Mouse (Mus musculus) small intestine, adult 2 months (tissue): ENCODE results near the gene Nqo2. TPM values are rescaled to one million over a fixed set of nuclear protein-coding genes. Genes with fewer than 3 reads are reported as not detected.
"Not testable (repeated sequence)": the region's sequence is repeated elsewhere in the genome, so short reads cannot be mapped to it uniquely, and the experiment has no call there.

Source experiments
- H3K27ac ChIP-seq: fragments of 200-500 bp; 2 replicates; pipeline ENCODE4 v1.5.1; 2012; ENCODE audit warnings: low read depth, low read length, control low read depth, inconsistent platforms; ENCODE audit not compliant: insufficient read depth
- H3K27me3 ChIP-seq: fragments of 200-500 bp; 2 replicates; pipeline ENCODE4 v1.6.1; 2012; ENCODE audit warnings: mild to moderate bottlenecking, moderate library complexity, low read length, inconsistent platforms; ENCODE audit not compliant: control insufficient read depth, insufficient read depth
- H3K36me3 ChIP-seq: fragments of 200-500 bp; 2 replicates; pipeline ENCODE4 v1.6.1; 2012; ENCODE audit warnings: mild to moderate bottlenecking, low read length, control low read depth, inconsistent platforms; ENCODE audit not compliant: control insufficient read depth, insufficient read depth
- H3K4me1 ChIP-seq: fragments of 200-500 bp; 2 replicates; pipeline ENCODE4 v1.6.1; 2012; ENCODE audit warnings: low read length, inconsistent platforms, mixed read lengths; ENCODE audit not compliant: control insufficient read depth, insufficient read depth, insufficient read length
- H3K4me3 ChIP-seq: fragments of 200-500 bp; 2 replicates; pipeline ENCODE4 v1.5.1; 2012; ENCODE audit warnings: low read depth, mild to moderate bottlenecking, control low read depth, inconsistent platforms, low read length, moderate library complexity
- CTCF ChIP-seq: fragments of 200-500 bp; IDR thresholded peaks from 2 replicates; pipeline ENCODE4 v1.5.1; 2012; ENCODE audit warnings: low read depth, mild to moderate bottlenecking, control low read depth, inconsistent platforms, low read length, moderate library complexity, mixed read lengths; ENCODE audit not compliant: insufficient replicate concordance, insufficient read length; ENCODE audit errors: extremely low read depth
- POLR2A ChIP-seq: fragments of 200-500 bp; IDR thresholded peaks from 2 replicates; pipeline ENCODE4 v1.6.1; 2012; ENCODE audit warnings: low read depth, mild to moderate bottlenecking, control low read depth, inconsistent platforms, low read length, moderate library complexity
- WGBS: fragments of 180-500 bp; shearing (Covaris S2); methylation state at CpG from one replicate; pipeline ENCODE4 v1.1.7; 2018; 5-methylcytosine and 5-hydroxymethylcytosine counted together
- polyA plus RNA-seq: library from polyadenylated mRNA; depleted of rRNA; stranded (reverse); fragments of >200 nt; gene quantifications from 2 replicates; pipeline ENCODE4 v1.2.3, GENCODE M21; 2012

Gene Nqo2
- polyA plus RNA-seq, 1 experiment: 3.3 TPM

DNA sequence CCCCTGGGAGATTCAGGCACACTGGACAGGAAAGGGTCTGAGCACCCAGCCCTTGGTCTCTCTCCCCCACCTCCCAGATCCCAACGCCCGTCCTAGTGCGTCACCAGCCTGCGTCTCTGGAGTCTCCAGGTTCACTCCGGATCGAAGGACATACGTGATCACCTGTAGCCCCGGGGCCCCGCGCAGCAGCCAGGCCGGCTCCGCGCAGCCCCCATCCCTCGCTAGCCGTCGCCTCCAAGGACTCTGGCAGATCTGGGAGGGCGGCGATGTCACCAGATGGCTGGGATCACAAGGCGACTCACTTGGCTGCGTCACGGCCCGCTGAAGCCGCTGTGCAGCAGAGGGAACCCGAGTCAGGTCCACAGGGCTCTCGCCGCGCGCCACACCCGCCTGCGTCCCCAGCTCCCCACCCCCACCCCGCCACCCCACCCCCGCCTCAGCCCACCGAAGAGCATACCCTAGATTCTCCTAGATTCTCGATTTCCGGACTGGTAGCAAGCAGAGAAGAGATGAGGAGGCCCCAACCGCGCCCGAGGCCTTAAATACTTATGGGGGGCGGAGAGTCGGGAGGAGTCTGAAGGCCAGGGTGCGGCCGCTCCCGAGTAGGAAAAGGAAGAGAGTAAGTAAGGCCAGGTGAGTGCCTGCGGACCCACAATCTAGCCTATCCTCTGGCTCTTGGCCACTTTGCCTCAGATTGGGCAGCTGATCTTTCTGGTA, 28.9 kb upstream of the Nqo2 start:
- WGBS: under 1% methylated on average over 44 of the region's 44 CpGs
- no peaks in the 10 kb centered on the region for H3K27me3 ChIP-seq
- H3K27ac ChIP-seq: peak overlapping the region; percentile 99
- peaks cover 22% of the 10 kb centered on the region for H3K4me1 ChIP-seq
- H3K4me3 ChIP-seq: peak overlapping the region; percentile 100
- H3K36me3 ChIP-seq: peaks cover 11% of the 10 kb centered on the region
- TF ChIP-seq CTCF: no peak
- peak; percentile 77; the same call in 1 of the 2 replicates for TF ChIP-seq POLR2A

DNA sequence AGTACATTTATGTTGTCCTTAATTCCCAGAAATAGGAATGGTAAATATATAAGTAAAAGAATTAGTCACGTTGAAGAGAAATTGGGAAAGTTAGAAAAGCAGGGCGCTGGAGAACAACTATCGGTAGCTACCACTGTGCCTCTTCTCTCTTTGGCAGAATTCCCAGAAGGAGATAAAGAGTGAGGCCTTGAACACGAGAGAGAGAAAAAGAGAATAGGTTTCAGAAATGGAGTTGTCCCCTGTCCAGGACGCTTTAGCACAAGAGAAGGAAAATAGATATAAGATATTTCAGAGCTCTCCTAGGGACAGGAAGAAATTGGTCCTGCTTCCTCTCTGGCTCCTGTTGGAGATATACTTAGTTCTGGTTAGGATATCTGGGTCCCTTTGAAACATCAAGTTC, 27.3 kb upstream of the Nqo2 start:
- peaks cover 4% of the 10 kb centered on the region; the same call in 1 of the 2 replicates for H3K36me3 ChIP-seq
- H3K4me1 ChIP-seq: peaks cover 16% of the 10 kb centered on the region
- no peaks in the 10 kb centered on the region for H3K27me3 ChIP-seq
- no peak for TF ChIP-seq POLR2A
- no peak for TF ChIP-seq CTCF
- H3K27ac ChIP-seq: no peak overlapping the region
- H3K4me3 ChIP-seq: no peak overlapping the region
- 36% methylated on average over 5 of the region's 5 CpGs for WGBS

DNA sequence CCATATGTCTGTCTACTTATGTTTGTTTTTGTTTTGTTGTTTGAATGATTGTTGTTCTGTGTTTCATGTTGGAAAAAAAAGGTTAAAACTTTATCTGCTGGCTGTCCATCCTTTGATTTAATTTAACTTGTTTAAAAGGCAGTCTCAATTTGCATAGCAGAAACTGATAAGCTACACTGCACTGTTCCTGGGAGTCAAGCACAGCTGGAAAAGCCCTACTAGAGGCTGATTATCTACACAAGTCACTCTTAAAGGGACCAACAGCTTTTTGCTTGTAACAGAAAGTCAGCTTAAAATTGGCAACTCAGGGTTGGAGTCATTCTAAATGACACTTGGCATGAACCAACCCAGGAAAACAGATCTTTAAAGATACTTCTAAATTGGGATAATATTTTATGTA, 26.9 kb upstream of the Nqo2 start:
- H3K27me3 ChIP-seq, H3K4me3 ChIP-seq: not testable (repeated sequence)

DNA sequence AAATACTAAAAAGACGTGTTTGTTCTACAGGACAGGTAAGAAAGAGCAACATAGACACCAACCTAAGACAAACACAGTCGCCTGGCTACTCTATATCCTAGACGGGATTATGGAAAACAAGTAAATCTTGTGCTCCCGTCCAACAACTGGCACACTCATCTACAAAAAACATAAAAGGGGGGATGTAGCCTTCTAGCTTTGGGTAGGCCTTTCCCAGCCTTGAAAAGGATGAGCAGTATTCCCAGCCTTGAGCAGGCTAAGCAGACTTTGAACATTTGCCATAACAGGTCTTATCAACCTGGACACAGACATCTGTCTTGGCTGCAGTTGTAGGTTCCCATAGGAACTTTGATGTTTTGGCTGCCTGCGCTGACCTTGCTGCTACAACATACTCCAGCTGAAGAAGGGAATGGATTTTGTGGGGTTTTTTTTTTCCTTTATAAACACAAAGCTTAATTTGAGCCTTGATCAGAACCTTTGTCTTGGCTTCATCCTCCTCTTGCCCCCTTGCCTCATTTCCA, 23.1 kb upstream of the Nqo2 start:
- Histone ChIP-seq H3K4me3 (no peak overlapping the region), H3K36me3 (no peaks in the 10 kb centered on the region), H3K27ac (no peak overlapping the region), H3K27me3 (no peaks in the 10 kb centered on the region), H3K4me1 (peaks cover 4% of the 10 kb centered on the region; the same call in 1 of the 2 replicates)
- no peak for TF ChIP-seq CTCF
- no peak for TF ChIP-seq POLR2A
- WGBS: 83% methylated on average over 5 of the region's 5 CpGs

More for the DNA sequence above, 26.9 kb upstream of the Nqo2 start:
- H3K4me1 ChIP-seq: peaks cover 13% of the 10 kb centered on the region
- not testable (repeated sequence) for H3K27ac ChIP-seq, H3K36me3 ChIP-seq

DNA sequence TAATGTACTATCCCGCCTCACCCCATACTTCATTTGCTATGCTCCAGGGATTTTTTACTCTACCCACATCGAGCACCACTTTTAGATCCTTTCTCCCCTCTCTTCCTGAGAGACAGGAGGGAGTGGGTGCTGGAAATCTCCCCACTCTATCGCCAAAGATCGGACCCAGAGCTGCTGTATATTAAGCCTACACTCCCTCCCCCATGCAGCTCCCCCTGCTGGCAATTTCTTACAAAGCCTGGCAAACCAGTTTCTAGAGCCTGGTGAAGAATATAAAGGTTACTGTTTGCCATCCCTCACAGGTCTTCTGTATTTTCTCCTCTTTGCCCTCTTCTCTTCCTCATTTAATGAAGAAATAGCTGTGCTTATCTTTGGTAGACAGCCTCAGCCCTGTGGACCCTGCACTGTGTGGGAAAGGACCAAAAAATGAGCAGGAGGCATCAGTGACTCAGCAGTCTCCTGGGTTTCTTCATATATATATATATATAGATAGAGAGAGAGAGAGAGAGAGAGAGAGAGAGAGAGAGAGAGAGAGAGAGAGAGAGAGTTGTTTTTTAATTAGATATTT, 22.2 kb upstream of the Nqo2 start:
- H3K27me3 ChIP-seq: no peaks in the 10 kb centered on the region
- no peaks in the 10 kb centered on the region for H3K36me3 ChIP-seq
- WGBS: 50% methylated on average over 4 of the region's 4 CpGs
- no peaks in the 10 kb centered on the region for H3K4me1 ChIP-seq
- H3K27ac ChIP-seq: no peak overlapping the region
- TF ChIP-seq POLR2A (no peak), CTCF (peak; percentile 65; the same call in 1 of the 2 replicates)
- H3K4me3 ChIP-seq: no peak overlapping the region

DNA sequence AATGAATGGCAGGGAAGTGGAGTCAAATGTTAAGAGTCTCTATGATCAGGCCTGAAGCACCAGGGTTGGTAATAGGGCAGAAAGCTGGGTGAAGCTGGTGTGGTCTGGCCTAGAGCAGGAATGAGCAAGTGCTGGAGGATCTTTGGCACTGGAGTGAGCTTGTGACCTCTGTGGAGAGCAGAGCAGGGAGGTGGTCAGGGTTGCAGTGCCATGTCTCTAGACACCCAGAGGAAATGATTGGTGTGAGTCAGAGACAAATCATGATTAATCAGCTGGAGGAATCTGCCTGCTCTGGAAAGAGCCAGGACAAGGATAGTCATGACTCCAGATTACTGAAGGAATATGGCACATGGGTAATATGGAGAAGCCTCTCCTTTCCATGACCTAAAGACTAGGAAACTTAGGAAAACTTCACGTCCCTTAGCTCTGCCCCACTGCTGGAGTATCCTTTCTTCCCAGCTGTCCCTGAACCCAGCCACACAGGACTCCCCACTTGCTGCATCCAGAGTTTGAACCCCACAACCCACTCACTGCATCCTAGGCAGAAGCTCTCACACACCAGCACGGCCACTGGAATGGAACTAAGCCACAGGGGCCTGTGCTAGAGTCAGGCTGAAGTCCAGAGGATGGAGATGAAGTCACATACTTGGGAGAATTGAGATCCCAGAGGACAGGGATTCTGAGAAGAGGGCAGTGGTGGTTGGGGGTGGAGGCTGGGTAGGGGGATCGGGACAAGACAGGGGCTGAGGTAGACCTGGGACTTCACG, 13.0 kb upstream of the Nqo2 start:
- H3K4me3 ChIP-seq: no peak overlapping the region
- H3K27me3 ChIP-seq: no peaks in the 10 kb centered on the region
- 91% methylated on average over 4 of the region's 4 CpGs for WGBS
- TF ChIP-seq CTCF (no peak), POLR2A (no peak)
- H3K4me1 ChIP-seq: peaks cover 9% of the 10 kb centered on the region
- H3K36me3 ChIP-seq: no peaks in the 10 kb centered on the region
- H3K27ac ChIP-seq: peak overlapping the region; percentile 88

DNA sequence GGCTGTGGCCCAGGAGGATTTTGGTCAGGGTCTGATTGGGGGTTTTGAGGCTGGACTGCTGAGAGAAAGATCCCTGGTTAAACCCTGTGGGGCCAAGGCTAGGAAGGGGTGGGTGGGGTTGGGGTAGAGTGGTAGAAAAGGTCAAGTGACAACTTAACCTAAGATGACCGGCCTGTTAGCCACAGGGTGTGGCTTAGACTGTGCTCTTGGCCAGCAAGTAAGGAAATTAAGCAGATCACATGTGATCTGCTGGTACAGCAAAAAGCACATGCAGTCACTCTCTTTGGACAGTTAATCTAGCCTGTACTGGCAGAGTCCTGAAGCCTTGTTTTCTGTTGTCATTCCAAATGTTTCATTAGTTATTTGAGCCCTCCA, 12.4 kb upstream of the Nqo2 start:
- TF ChIP-seq POLR2A: no peak
- no peak for TF ChIP-seq CTCF
- peaks cover 9% of the 10 kb centered on the region for H3K4me1 ChIP-seq
- no peak overlapping the region for H3K4me3 ChIP-seq
- no peaks in the 10 kb centered on the region for H3K27me3 ChIP-seq
- H3K27ac ChIP-seq: peak overlapping the region; percentile 88; the same call in 1 of the 2 replicates
- H3K36me3 ChIP-seq: no peaks in the 10 kb centered on the region
- WGBS: 30% methylated on average over 1 of the region's 1 CpGs
